Mouse (Mus musculus): Measurements from ENCODE around the gene Hephl1. TPM values are rescaled to one million over a fixed set of nuclear protein-coding genes. Genes with fewer than 3 reads are reported as not detected.

Hephl1 gene
- polyA plus RNA-seq, 1 experiment from 2014 or later, result not detected

DNA sequence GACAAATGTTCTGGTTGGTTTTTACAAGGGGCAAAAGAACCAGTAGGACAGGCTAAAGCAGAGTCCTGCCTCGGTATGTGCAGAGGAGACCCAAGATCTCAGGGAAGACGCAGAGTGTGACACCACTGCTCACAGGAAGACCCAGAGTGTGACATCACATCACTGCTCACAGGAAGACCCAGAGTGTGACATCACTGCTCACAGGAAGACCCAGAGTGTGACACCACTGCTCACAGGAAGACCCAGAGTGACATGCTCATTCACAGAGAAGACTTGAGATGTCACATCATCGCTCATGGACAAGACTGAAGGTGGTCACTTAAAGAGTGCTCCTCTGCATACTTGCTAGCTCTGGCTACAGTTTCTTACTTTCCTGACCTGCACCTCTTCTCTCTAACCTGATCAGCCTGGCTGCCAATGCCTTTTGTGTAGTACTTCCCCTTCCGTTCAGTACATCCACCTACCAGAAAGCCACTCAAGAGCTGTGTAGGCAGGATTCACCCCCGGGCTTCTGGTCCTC is 91.3 kb downstream of the Hephl1 start:
- ATAC-seq (no peak), DNase-seq (ENCODE audit: low read depth, low spot score) (no peak)
- CTCF ChIA-PET, result interaction anchor here (1.3 kb wide), 1 partner anchor 190 kb away, joined by 4 read pairs; no protein-coding TSS in a partner anchor
- POLR2A ChIA-PET, result no interaction called here
- H3K27me3 ChIP-seq, result no peaks in the 10 kb centered on the region
- no peak for TF ChIP-seq CTCF (IDR thresholded peaks at IDR 0.05)
- in situ Hi-C loops (cut with MboI; ENCODE audit: low pct_unique_long_range_greater_than_20kb), result loop anchor here (25.0 kb wide), 1 partner anchor 508 kb away; the partner anchor contains the start of genes Cwc15 and Kdm4d

DNA sequence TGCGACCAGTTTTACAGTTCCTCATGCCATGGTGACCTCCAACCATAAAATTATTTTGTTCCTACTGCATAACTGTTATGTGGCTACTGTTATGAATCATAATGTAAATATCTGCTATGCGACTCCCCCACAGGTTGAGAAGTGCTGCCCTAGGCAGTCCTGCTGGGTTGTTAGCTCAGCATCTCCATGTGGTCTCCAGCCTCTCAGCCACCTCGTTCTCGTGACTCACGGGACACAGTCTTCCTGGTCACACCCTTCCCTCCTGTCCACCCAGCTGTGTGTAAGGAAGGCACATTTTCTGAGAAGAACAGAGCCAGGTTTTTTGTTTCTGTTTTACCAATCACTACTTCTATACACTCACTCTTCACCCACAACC is 93.2 kb downstream of the Hephl1 start:
- no peaks in the 10 kb centered on the region for H3K27me3 ChIP-seq
- ATAC-seq (no peak), DNase-seq (ENCODE audit: low read depth, low spot score) (no peak)
- no peak for TF ChIP-seq CTCF (IDR thresholded peaks at IDR 0.05)
- in situ Hi-C loops (cut with MboI; ENCODE audit: low pct_unique_long_range_greater_than_20kb), result loop anchor here (5.0 to 25.0 kb wide), 2 partner anchors 246 to 506 kb away; partner anchors contain the start of genes 1700012B09Rik, Cwc15 and Kdm4d
- ChIA-PET POLR2A (no interaction called here), CTCF (no interaction called here)

DNA sequence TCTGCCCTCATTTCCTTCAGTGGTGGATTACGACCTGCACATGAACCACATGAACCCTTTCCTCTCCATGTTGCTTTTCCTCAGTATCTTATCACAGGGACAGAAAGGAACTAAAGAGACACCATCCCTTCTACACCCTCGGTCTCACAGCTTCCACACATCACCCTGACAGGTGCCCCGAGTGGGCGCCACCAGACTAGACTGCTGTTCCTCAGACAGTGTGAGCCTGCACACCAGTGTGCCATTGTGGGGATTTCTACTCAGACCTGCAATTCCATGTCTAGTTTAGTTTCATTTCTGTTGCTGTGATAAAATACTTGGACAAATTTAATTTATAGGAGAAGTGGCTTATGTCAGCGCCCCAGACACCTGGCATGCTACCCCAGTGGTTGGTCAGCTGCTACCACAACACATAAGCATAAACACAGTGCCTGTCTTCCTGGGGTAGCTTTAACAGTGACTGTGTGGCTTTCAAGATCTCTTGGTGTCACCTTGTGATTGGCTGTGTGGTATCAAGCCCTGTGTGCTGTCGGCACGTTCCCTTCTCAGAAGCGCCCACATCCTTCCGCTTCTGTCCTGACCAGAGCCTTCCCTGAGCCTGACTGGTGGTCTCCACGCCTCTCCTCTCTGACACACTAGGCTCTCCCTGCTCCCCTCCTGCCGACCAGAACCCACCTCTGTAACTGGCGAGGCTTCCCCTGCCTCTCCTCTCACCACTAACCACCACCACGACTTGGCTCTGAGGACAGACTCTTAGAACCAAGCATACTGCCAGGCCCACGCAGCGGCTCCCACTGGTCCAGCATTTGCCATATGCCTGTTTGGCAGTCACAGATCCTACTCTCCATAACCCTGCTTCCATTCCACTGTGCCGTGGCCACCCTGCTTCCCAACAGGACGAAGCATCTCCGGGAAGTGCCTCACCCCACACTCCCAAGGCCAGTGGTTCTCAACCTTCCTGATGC is 93.8 kb downstream of the Hephl1 start:
- in situ Hi-C loops (cut with MboI; ENCODE audit: low pct_unique_long_range_greater_than_20kb), result loop anchor here (5.0 to 25.0 kb wide), 2 partner anchors 246 to 506 kb away; partner anchors contain the start of genes 1700012B09Rik, Cwc15 and Kdm4d
- no peaks in the 10 kb centered on the region for H3K27me3 ChIP-seq
- POLR2A ChIA-PET, result no interaction called here
- no peak for ATAC-seq
- DNase-seq (ENCODE audit: low read depth, low spot score), result no peak
- CTCF ChIA-PET, result no interaction called here
- no peak for TF ChIP-seq CTCF (IDR thresholded peaks at IDR 0.05)

DNA sequence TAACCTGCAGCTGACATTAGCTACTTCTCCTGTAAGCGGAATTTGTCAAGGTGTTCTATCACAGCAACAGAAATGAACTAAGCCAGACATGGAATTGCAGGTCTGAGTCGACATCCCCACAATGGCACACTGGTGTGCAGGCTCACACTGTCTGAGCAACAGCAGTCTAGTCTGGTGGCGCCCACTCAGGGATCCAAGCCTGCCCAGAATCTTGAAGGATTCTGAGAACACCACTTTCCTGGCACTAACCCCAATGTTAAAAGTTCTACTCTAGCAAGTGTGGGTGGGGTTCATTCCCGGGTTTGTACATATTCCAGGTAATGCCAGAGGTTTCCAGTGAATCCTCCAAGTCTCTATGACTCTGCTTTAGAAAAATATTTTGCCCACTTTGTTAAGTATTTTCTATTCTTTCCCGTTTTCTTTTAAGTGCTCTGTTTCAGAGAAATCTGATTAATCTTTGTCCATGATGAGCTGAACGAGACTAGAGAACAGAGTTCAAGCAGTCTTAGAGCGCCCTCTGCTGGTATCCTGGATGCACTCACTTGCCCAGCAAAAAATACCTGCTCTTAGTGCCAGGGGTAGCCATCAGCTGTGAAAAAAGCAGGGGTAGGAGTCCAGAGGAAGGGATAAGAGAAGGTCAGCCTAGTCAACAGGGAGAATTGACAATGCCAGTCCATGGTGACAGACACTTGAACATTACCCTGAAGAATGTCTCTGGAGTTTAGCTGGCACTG is 96.5 kb downstream of the Hephl1 start:
- POLR2A ChIA-PET, result no interaction called here
- H3K27me3 ChIP-seq, result no peaks in the 10 kb centered on the region
- ATAC-seq (peak; percentile 82), DNase-seq (ENCODE audit: low read depth, low spot score) (peak; percentile 43)
- CTCF ChIA-PET, result interaction anchor here (0.8 to 3.6 kb wide), 24 partner anchors 8 to 316 kb away, joined by 3 to 32 read pairs (median 4); partner anchors contain the start of genes 1700012B09Rik and Panx1
- peak; percentile 96 for TF ChIP-seq CTCF (IDR thresholded peaks at IDR 0.05)
- in situ Hi-C loops (cut with MboI; ENCODE audit: low pct_unique_long_range_greater_than_20kb), result loop anchor here (5.0 to 25.0 kb wide), 2 partner anchors 243 to 503 kb away; partner anchors contain the start of genes 1700012B09Rik, Cwc15 and Kdm4d

DNA sequence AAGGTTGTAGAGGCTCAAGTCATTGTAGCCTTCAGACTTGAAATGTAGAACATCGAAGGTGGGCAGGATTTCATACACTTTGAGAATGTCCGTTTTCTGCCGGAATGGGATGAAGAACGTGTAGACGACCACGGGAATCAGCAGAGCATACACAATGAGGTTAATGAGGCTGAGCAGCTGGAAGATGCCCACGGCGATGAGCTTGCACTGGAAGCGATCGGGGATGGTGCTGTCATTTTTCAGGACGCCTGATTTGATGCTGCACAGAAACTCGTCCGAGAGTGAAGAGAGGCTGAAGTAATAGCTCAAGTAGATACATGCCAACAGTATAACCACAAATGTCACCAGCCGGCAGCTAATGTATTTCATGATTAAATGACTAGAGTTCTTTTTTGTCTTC is 104.3 kb downstream of the Hephl1 start:
- CTCF ChIA-PET, result interaction anchor here (1.9 kb wide), 1 partner anchor 8 kb away, joined by 5 read pairs; no protein-coding TSS in a partner anchor

DNA sequence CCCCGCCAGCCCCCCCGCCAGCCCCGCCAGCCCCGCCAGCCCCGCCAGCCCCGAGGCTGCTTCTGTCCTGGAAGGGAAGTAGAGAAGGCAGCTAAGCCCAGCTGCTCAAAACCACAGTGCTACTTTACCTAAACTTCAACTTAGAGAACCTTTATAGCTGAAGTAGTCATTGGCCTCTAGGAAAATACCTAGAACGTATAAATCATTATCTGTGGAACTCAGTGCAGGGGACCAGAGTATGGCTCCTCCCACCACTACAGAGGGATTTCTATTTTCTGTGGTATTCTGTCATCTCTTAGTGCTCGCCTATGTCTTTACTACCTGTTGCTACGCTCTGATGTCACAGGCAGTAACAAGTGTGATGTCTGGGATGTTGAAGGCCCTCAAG is 107.6 kb downstream of the Hephl1 start:
- in situ Hi-C loops (cut with MboI; ENCODE audit: low pct_unique_long_range_greater_than_20kb), result loop anchor here (25.0 kb wide), 1 partner anchor 492 kb away; the partner anchor contains the start of genes Cwc15 and Kdm4d
- ATAC-seq, result no peak

More for the DNA sequence above, 104.3 kb downstream of the Hephl1 start:
- no peak for TF ChIP-seq CTCF (IDR thresholded peaks at IDR 0.05)
- ATAC-seq (no peak), DNase-seq (ENCODE audit: low read depth, low spot score) (no peak)
- H3K27me3 ChIP-seq, result no peaks in the 10 kb centered on the region
- in situ Hi-C loops (cut with MboI; ENCODE audit: low pct_unique_long_range_greater_than_20kb), result loop anchor here (25.0 kb wide), 1 partner anchor 495 kb away; the partner anchor contains the start of genes Cwc15 and Kdm4d
- POLR2A ChIA-PET, result no interaction called here

DNA sequence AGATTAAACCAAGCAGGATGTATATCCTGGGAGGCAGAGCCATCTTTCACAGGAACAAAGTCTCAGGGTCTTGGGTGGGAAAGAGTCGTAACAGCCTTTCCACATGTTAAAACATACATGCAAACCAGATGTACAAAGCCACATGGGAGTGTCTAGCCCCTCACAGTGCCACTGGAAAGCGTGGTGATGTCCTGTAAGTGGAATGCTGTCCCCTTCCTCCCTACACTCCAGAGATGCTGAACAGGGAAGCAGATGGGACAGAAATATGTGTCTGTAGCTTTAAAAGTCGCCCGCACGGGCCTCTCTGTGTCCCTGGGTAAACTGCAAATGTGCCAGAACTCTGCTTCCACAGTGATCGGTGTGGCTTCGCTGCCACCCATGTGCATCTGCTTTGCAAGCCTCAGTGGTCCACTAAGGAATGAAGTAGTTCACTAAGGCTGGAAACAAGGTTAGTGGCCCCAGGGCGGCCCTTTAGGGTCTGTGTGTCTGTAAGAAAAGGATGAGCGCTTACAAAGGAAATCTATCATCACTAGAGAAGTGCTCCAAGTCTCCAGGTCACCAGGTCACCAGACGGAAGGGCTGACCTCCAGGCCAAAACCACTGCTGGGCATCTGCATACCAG is 108.1 kb downstream of the Hephl1 start:
- H3K27me3 ChIP-seq, result no peaks in the 10 kb centered on the region
- ChIA-PET POLR2A (no interaction called here), CTCF (no interaction called here)
- in situ Hi-C loops (cut with MboI; ENCODE audit: low pct_unique_long_range_greater_than_20kb), result loop anchor here (25.0 kb wide), 1 partner anchor 491 kb away; the partner anchor contains the start of genes Cwc15 and Kdm4d
- ATAC-seq, result no peak
- no peak for TF ChIP-seq CTCF (IDR thresholded peaks at IDR 0.05)
- no peak for DNase-seq (ENCODE audit: low read depth, low spot score)

More for the DNA sequence above, 107.6 kb downstream of the Hephl1 start:
- no peak for TF ChIP-seq CTCF (IDR thresholded peaks at IDR 0.05)
- no peak for DNase-seq (ENCODE audit: low read depth, low spot score)
- no peaks in the 10 kb centered on the region for H3K27me3 ChIP-seq
- ChIA-PET POLR2A (no interaction called here), CTCF (no interaction called here)

DNA sequence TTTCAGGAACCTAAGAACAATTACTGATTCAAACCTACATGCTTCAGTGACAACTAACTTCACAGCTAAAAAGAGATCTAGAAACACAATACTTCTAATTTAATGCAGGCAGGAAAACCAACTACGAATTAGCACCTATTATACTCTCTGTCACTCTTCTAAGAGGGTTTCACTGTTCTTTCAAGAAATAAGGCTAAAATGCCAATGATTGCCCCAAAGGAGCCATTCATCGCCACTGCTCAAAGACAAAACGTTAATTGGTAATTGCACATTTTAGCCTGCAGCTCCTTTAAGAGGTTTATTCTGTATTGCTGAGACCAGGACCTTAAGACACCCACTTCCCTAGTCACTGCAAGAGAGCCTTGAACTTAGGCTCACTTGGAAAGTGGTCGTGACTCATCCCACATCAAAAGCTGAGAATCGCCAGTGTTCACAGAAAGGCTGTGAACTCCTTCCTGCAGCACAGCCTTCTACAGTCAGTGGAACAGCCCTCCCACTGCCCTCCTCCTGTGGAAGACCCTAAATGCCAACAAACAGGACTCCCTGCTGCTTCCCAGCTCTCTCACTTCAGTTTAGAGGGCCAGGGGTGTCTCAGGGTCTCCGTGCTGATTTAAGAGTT is 108.8 kb downstream of the Hephl1 start:
- ChIA-PET CTCF (interaction anchor here (3.8 kb wide), 1 partner anchor 12 kb away, joined by 17 read pairs; no protein-coding TSS in a partner anchor), POLR2A (no interaction called here)
- H3K27me3 ChIP-seq, result no peaks in the 10 kb centered on the region
- in situ Hi-C loops (cut with MboI; ENCODE audit: low pct_unique_long_range_greater_than_20kb), result loop anchor here (25.0 kb wide), 1 partner anchor 491 kb away; the partner anchor contains the start of genes Cwc15 and Kdm4d
- DNase-seq (ENCODE audit: low read depth, low spot score) (no peak), ATAC-seq (no peak)
- no peak for TF ChIP-seq CTCF (IDR thresholded peaks at IDR 0.05)

Other genes with a start within 250 kb of the Hephl1 start
- gene Izumo1r, start 208.2 kb downstream of the Hephl1 start, polyA plus RNA-seq (2021), result not detected
- 12.0 TPM for gene Panx1, start 66.6 kb downstream of the Hephl1 start, polyA plus RNA-seq (2021)
- 0.03 TPM for gene Vstm5, start 126.9 kb upstream of the Hephl1 start, polyA plus RNA-seq (2021)
- gene Med17, start 167.8 kb upstream of the Hephl1 start, polyA plus RNA-seq (2021), result 46.1 TPM
- 63.1 TPM for gene Taf1d, start 194.1 kb upstream of the Hephl1 start, polyA plus RNA-seq (2021)
- gene 4931406C07Rik, start 194.3 kb upstream of the Hephl1 start, polyA plus RNA-seq (2021), result 75.9 TPM
- gene Cep295, start 245.7 kb upstream of the Hephl1 start, polyA plus RNA-seq (2021), result 17.3 TPM

Measured in Patski (cell line).